Mouse (Mus musculus) common myeloid progenitor, adult 5-6 weeks (primary cell): ENCODE results near the gene Gm47955. TPM values are rescaled to one million over a fixed set of nuclear protein-coding genes. Genes with fewer than 3 reads are reported as not detected.
"Not testable (repeated sequence)": the region's sequence is repeated elsewhere in the genome, so short reads cannot be mapped to it uniquely, and the experiment has no call there.

Source experiments
- ATAC-seq: replicated peaks from 2 replicates; pipeline ENCODE4 v1.8.0; 2016; ENCODE audit warnings: low read depth, mild to moderate bottlenecking, moderate TSS enrichment, inconsistent platforms; ENCODE audit not compliant: poor library complexity, severe bottlenecking
- total RNA-seq: library from RNA; stranded (forward); fragments of 200-1000, 187-1606 nt; gene quantifications from 2 replicates; pipeline ENCODE4 v1.2.3, GENCODE M21; 2017

The Gm47955 gene
- total RNA-seq, 1 experiment from 2014 or later = not detected

DNA sequence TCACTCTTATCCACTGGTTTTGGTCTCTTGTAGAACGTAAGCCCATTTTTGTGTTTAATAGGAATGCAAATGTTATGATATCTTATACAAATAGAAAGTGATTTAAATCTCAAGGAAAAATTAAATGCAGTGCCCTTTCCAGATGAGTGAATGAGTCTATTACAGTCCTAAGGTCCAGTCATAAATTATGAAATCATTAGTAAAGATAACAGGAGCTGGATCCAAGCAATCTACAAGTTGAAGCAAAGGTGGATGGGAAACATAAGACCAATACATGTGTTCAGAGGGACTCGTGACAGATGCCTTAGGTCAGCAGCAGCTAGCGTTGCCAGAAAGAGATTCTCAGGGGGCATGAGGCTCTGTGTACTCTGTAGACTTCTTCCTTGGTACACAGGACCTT lies 31.5 kb downstream of the Gm47955 start:
- no peak for ATAC-seq

DNA sequence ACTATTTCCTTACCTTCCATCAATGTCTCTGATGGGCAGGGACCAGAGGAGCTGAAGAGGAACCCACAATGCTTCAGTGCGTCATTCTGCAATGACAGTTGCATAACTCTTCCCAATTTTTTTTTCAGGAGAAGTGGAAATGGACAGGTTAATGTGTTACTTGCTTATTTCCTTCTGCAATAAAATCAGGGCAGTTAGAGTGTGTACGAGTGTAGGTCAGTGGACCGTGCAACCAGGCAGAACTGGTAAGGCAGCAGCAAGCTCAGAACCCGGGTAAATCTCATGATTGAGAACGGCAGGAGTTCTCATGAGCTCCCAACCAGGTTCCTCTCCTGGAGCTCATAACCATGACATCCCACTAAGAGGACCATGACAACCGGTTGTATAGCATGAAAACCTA lies 32.0 kb downstream of the Gm47955 start:
- ATAC-seq = no peak

DNA sequence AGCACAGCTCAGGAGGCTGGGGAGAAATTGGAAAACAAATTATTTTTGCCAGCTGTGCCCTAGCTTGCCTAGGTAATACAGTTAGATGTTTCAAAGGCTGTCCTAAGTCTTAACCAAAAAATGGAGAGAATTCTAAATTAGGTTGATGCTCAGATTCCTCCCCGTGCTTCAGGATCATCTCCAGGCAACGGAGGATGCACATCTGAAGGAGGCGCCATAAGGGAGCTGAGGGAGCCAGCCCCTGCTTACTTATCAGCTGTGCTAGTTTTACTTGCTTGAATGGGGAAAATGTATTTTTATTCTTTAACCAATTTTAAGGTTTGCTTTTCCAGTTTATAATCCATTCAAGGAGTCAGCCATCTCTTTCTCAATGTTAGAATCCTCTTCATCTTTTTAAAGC lies 33.9 kb downstream of the Gm47955 start:
- ATAC-seq = no peak

DNA sequence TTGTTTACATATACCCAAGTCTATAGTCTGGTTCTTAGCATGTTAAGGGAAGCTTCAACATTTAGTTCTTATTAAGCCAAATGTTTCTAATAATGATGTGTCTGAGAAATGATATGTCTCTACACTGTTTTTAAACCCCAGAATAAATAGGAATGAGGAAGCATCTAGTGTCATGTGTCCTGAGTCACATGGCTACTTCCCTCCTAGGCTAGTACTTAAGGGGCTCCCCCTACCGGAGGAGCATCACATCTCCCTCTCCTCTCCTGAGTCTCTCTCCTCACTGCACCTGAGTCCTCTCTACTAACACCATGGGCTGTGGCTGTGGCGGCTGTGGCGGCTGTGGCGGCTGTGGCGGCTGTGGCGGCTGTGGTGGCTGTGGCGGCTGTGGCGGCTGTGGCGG lies 40.2 kb downstream of the Gm47955 start, which contains the start of gene Gm47959:
Gene Gm47959, plus strand, starts transcription at position 243 of the 400 bp plus-strand sequence.
- ATAC-seq = not testable (repeated sequence)

DNA sequence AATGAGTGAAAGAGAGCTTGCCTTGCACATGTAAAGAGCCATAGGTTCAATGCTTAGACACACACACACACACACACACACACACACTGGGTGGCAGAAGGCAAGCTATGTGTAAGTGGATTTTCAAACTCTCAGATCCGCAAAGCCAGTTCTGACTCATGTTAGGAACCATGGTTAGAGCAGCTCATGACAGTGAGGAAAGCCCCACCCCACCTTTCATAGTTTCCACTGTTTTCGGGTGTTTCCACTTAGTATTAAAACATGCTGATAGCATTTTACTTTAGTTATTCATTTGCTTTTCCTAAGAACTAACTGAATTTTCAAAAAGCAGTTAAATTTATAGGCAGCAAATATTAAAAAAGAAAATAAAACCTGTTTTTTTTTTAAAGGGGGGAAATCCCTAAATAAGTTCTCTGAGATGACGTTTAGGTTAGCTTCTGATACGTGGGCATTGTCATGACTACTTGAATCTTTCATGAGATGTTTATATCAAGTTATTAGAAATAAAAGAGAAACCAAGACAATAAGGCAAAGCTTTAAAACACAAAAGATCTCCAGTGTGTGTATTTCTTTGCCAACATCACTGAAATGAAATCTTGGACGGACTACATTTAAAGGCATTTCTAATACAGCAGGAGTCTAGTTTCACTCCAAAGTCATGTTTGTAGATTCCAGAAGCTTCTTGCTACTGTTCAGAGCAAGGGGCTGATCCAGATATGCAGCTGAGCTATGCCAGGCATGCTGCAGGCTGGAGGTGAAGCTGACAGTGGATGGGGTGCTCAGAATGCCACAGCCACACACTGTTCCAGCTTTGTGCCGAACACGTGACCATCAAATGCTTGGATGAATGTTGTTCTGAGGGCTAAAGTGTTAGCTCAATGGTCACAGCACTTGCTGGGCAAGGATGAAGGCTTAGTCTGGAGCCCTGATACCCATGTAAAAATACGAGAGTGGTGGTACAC lies 46.4 kb downstream of the Gm47955 start:
- no peak for ATAC-seq

DNA sequence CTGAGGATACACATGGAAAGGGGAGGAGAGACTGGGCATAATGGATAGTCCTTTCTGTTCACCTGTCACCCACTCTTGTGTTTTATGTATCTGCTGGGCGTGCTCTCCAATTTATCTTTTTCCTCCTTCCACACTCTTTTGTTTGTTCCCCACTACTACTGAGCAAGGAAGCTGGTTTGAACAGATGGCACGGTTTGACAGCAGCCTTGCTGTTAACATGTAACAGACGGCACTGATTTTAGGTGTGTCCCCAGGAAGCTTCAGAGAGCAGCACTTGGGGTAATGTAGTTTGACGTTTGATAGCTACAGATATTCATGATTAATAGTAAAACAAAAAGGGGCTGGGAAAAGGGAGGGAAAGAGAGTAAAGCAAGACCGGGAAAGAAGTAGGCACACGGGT lies 47.4 kb downstream of the Gm47955 start:
- no peak for ATAC-seq

Other genes with a start within 250 kb of the Gm47955 start
- gene Mff, start 235.4 kb upstream of the Gm47955 start, total RNA-seq = 49.9 and 59.7 TPM in 2 replicates
- gene Tm4sf20, start 191.8 kb upstream of the Gm47955 start, total RNA-seq = not detected in 2 replicates
- gene Gm47791, start 189.0 kb upstream of the Gm47955 start, total RNA-seq = not detected in 2 replicates
- 32.1 and 33.8 TPM in 2 replicates for gene Agfg1, start 120.8 kb upstream of the Gm47955 start, total RNA-seq
- not detected in 2 replicates for gene A030005L19Rik, start 47.0 kb upstream of the Gm47955 start, total RNA-seq
- not detected in 2 replicates for gene A030014E15Rik, start 35.4 kb upstream of the Gm47955 start, total RNA-seq
- gene Gm6217, start 28.9 kb upstream of the Gm47955 start, total RNA-seq = not detected in 2 replicates
- gene A030003K21Rik, start 16.9 kb upstream of the Gm47955 start, total RNA-seq = not detected in 2 replicates
- not detected in 2 replicates for gene Gm7544, start 4.3 kb upstream of the Gm47955 start, total RNA-seq
- not detected in 2 replicates for gene Gm47959, start 40.3 kb downstream of the Gm47955 start, total RNA-seq
- not detected in 2 replicates for gene Slc19a3, start 78.2 kb downstream of the Gm47955 start, total RNA-seq
- gene Krtap28-10, start 82.2 kb downstream of the Gm47955 start, total RNA-seq = not detected in 2 replicates
- gene Gm47969, start 84.6 kb downstream of the Gm47955 start, total RNA-seq = not detected in 2 replicates
- gene A030005K14Rik, start 99.1 kb downstream of the Gm47955 start, total RNA-seq = not detected in 2 replicates
- not detected in 2 replicates for gene Krtap28-13, start 100.6 kb downstream of the Gm47955 start, total RNA-seq
- gene Ccl20, start 156.5 kb downstream of the Gm47955 start, total RNA-seq = not detected in 2 replicates
- gene Daw1, start 199.5 kb downstream of the Gm47955 start, total RNA-seq = not detected in 2 replicates